Mouse (Mus musculus): Measurements from ENCODE around the gene Slc1a4.

DNA sequence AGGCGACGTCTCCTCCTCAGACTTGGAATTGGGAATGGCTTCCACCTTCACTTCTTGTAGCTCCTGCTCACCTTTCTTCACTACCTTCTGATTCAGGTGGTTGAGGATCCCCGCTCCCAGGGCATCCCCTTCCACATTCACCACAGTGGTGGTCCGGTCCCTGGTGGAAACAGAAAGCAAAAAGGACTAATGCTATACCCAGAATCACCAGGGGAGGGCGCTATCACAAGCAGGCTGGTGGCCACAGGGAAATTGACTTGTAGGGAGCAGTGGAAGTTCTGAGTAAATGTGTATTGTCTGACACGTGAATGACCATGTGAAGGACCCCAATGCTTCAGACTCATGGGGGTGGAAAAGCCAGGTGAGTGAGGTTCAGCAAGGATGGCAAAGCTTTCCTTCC is 28.2 kb downstream of the Slc1a4 start:
- TF ChIP-seq CTCF (IDR thresholded peaks at IDR 0.05; ENCODE audit: low read depth, low read length): peak; percentile 76; the same call in 1 of the 2 replicates
- TF ChIP-seq POLR2A (IDR thresholded peaks at IDR 0.05; ENCODE audit: extremely low read depth, insufficient read depth, low read length): no peak
